Mouse (Mus musculus): Measurements from ENCODE around the gene Urb1.

Gene Urb1

DNA sequence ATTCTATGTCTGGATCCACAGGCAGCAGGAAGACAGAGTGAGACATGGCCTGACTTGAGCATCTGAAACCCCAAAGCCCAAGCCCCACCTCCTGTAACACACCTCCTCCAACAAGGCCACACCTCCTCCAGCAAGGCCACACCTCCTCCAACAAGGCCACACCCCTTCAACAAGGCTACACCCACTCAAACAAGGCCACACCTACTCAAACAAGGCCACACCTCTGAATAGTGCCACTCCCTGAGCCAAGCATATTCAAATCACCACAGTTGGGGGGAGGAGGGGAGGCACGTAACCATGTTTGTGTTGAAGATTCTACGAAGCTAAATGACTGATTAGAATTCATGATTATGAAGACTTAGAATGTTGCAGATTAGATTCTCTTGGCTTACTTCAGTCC lies 108.7 kb downstream of the Urb1 start:
- DNase-seq (ENCODE audit: extremely low read depth, low read depth): no peak
